16 mouse cellular contexts compared by ENCODE assay signal in the genomic region with DNA sequence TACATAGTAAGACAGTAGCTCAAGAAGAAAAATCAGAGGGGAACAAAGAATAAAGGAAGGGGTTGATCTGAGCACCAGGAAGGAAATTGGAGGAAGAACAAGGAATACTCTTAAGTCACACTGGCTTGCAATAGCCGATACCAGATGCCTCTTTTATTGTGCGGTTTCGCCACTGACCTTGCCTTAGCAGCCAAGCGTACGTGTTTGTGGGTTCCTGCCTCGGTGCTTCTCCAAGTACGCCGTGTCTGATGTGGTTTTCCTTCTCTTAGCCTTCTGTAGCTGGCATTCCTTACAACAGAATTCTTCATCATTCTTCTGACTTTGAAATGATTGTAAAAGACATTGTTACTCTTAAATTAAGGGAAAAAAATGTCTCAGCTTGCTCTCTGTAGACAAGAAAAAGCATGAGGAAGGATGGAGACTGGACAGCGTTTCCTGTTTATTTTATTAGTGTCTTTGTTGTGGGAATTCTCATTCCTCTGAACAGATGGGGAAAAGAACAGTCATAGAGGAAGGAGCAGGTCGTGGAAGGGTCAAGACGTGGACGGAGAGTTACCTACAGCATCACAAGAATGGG. TPM values are rescaled to one million over a fixed set of nuclear protein-coding genes. Genes with fewer than 3 reads are reported as not detected.
A peak's percentile ranks its signal among the peaks of the same experiment; 100 is the strongest.
DNase-seq lines count a peak whose midpoint lies in the region; ATAC-seq lines count a peak whose summit lies in the region.
"Had no signal": no experiment of that assay in that cellular context is flagged by ENCODE, and none has a peak within 500 bp of the region (broad histone marks: within the 10 kb centered on the region; RNA-seq: fewer than 3 reads in every experiment).

No protein-coding gene starts in this region.

- no peaks in the 10 kb centered on the region for H3K9me3 ChIP-seq in heart, embryonic 10.5 days
- H3K9me3 ChIP-seq in lung, embryonic 15.5 days, result no peaks in the 10 kb centered on the region
- H3K9me3 ChIP-seq in kidney, embryonic 16.5 days (ENCODE audit: low read length), result no peaks in the 10 kb centered on the region
- H3K9me3 ChIP-seq: intestine, embryonic 15.5 days; stomach, embryonic 15.5 days had no signal

- DNase-seq in heart, embryonic 10.5 days (ENCODE audit: low spot score), result no peak
- no peak for DNase-seq in heart, adult 18-20 months
- no peak for DNase-seq in lung, postnatal 14 days
- peak; percentile 4 for DNase-seq in mesoderm, embryonic 11.5 days (ENCODE audit: low read depth, low spot score)
- no peak for DNase-seq in cerebellum, postnatal 36 days
- no peak for DNase-seq in gastrocnemius, postnatal 4 days (ENCODE audit: low spot score in 2 of 2)
- DNase-seq: adrenal gland, adult 8-10 months; cerebellum, adult 2 months; gastrocnemius, postnatal 36 days; right cerebral cortex, adult 18-20 months had no signal

- no peak; the same call in 1 of the 2 replicates for ATAC-seq in lung, embryonic 15.5 days (ENCODE audit: borderline replicate concordance, extremely low read depth, low FRiP score, low TSS enrichment)
- 0 out of 2 replicates have a peak, but pooled peaks have one; percentile 42 for ATAC-seq in kidney, embryonic 16.5 days (ENCODE audit: low FRiP score, low TSS enrichment)
- ATAC-seq: intestine, embryonic 15.5 days had no signal

- H3K4me3 ChIP-seq in heart, embryonic 10.5 days, result no peak overlapping the region
- no peak overlapping the region for H3K4me3 ChIP-seq in lung, embryonic 15.5 days
- H3K4me3 ChIP-seq in kidney, embryonic 16.5 days (ENCODE audit: low read length), result no peak overlapping the region
- H3K4me3 ChIP-seq: erythroblast, embryonic 14.5 days; intestine, embryonic 15.5 days; myocyte; stomach, embryonic 15.5 days had no signal

- peaks cover 88% of the 10 kb centered on the region for H3K36me3 ChIP-seq in heart, embryonic 10.5 days
- peaks cover 62% of the 10 kb centered on the region for H3K36me3 ChIP-seq in lung, embryonic 15.5 days
- H3K36me3 ChIP-seq in kidney, embryonic 16.5 days (ENCODE audit: insufficient read depth, low read length), result peaks cover 55% of the 10 kb centered on the region

- H3K9ac ChIP-seq in lung, embryonic 15.5 days, result no peak overlapping the region
- no peak overlapping the region for H3K9ac ChIP-seq in kidney, embryonic 16.5 days (replicated peaks; ENCODE audit: low read length)
- H3K9ac ChIP-seq: intestine, embryonic 15.5 days; stomach, embryonic 15.5 days had no signal

- H3K4me1 ChIP-seq in heart, embryonic 10.5 days, result no peaks in the 10 kb centered on the region
- H3K4me1 ChIP-seq in lung, embryonic 15.5 days, result 0 out of 2 replicates have a peak, but pooled peaks cover 9% of the 10 kb centered on the region
- H3K4me1 ChIP-seq in kidney, embryonic 16.5 days (ENCODE audit: insufficient read depth, low read length), result no peaks in the 10 kb centered on the region
- H3K4me1 ChIP-seq: intestine, embryonic 15.5 days; stomach, embryonic 15.5 days had no signal

- no peaks in the 10 kb centered on the region for H3K27me3 ChIP-seq in heart, embryonic 10.5 days (ENCODE audit: insufficient read depth, poor library complexity, severe bottlenecking)
- H3K27me3 ChIP-seq in lung, embryonic 15.5 days, result no peaks in the 10 kb centered on the region
- no peaks in the 10 kb centered on the region for H3K27me3 ChIP-seq in kidney, embryonic 16.5 days (ENCODE audit: insufficient read depth, low read length)
- H3K27me3 ChIP-seq: intestine, embryonic 15.5 days; stomach, embryonic 15.5 days had no signal

- no peak overlapping the region for H3K4me2 ChIP-seq in lung, embryonic 15.5 days
- no peak overlapping the region for H3K4me2 ChIP-seq in kidney, embryonic 16.5 days (replicated peaks; ENCODE audit: low read depth, low read length)
- H3K4me2 ChIP-seq: intestine, embryonic 15.5 days; stomach, embryonic 15.5 days had no signal

- WGBS in heart, embryonic 10.5 days, result 82% methylated on average over 12 of the region's 12 CpGs
- 55% methylated on average over 12 of the region's 12 CpGs for WGBS in lung, embryonic 15.5 days
- WGBS in kidney, embryonic 16.5 days, result 56% methylated on average over 12 of the region's 12 CpGs

- peak overlapping the region; percentile 8; the same call in 1 of the 2 replicates for H3K27ac ChIP-seq in heart, embryonic 10.5 days
- H3K27ac ChIP-seq in lung, embryonic 15.5 days, result peak overlapping the region; percentile 54
- peak overlapping the region; percentile 31; the same call in 1 of the 2 replicates for H3K27ac ChIP-seq in kidney, embryonic 16.5 days (ENCODE audit: low read length)
- H3K27ac ChIP-seq: intestine, embryonic 15.5 days; stomach, embryonic 15.5 days had no signal

RNA-seq across cellular contexts. Expression of gene Cemip2, which starts 55.4 kb away (rescaled TPM):
- polyA plus RNA-seq in heart, embryonic 10.5 days (2016; fragmentation: Nextera tagmentation; extraction: Ambion mirVana), result 63.1 and 110 TPM in 2 replicates
- total RNA-seq in heart, adult 18-20 months (2021), result 10 to 100 TPM; 11.0 to 11.3 TPM
- polyA plus RNA-seq in lung, embryonic 15.5 days (2015; fragmentation: Nextera tagmentation; extraction: Ambion mirVana), result 29.4 and 32.3 TPM in 2 replicates
- 22.9 and 25.0 TPM in 2 replicates for polyA plus RNA-seq in kidney, embryonic 16.5 days (2015; fragmentation: Nextera tagmentation; extraction: Ambion mirVana)
- 10 to 100 TPM; 19.8 to 22.5 TPM for total RNA-seq in gastrocnemius, postnatal 4 days (2021)
